Mouse (Mus musculus) liver, embryonic 14.5 days (tissue): ENCODE results near the gene Edem3.

Source experiments
- CTCF ChIP-seq: IDR thresholded peaks from 2 replicates; pipeline ENCODE4 v1.5.1; 2016; ENCODE audit warnings: antibody characterized with exemption, low read depth, control low read depth
- EP300 ChIP-seq: IDR thresholded peaks from 2 replicates; pipeline ENCODE4 v1.6.1; 2016; ENCODE audit warnings: antibody characterized with exemption, low read depth

GRCm38 (mm10) chr1:151716024-151716710, 39.0 kb upstream of the Edem3 start:
- TF ChIP-seq CTCF (peak; percentile 40; the same call in 1 of the 2 replicates), EP300 (no peak)
